Mouse (Mus musculus): ENCODE measurements around the gene Zfp653.

- TF ChIP-seq CTCF (conservative IDR thresholded peaks at IDR 0.05 in 1 of 2, IDR thresholded peaks at IDR 0.05 in 1 of 2; ENCODE audit: low read depth in 2 of 2, low read length in 2 of 2) (peak; percentile 41 to 90), MYC (IDR thresholded peaks at IDR 0.05; ENCODE audit: low read depth, low read length) (peak; percentile 92), ZNF384 (IDR thresholded peaks at IDR 0.05; ENCODE audit: low read depth, low read length) (peak; percentile 24; the same call in 1 of the 2 replicates), TCF12 (IDR thresholded peaks at IDR 0.05; ENCODE audit: low read depth, low read length) (peak; percentile 23; the same call in 1 of the 2 replicates), NELFE (IDR thresholded peaks at IDR 0.05; ENCODE audit: low read depth, low read length) (peak; percentile 47; the same call in 1 of the 2 replicates), ZKSCAN1 (IDR thresholded peaks at IDR 0.05; ENCODE audit: borderline replicate concordance, low read depth, low read length) (no peak), EP300 (IDR thresholded peaks at IDR 0.05; ENCODE audit: low read length) (no peak), ELF1 (IDR thresholded peaks at IDR 0.05; ENCODE audit: low read depth, low read length) (no peak), ZC3H11A (IDR thresholded peaks at IDR 0.05; ENCODE audit: low read depth, low read length) (no peak), E2F4 (IDR thresholded peaks at IDR 0.05; ENCODE audit: insufficient replicate concordance, low read depth, low read length) (no peak), POLR2A (IDR thresholded peaks at IDR 0.05; ENCODE audit: low read depth, low read length) (no peak), SMC3 (IDR thresholded peaks at IDR 0.05; ENCODE audit: low read depth, low read length) (peak; percentile 73), PAX5 (IDR thresholded peaks at IDR 0.05; ENCODE audit: low read length) (no peak)
Observed at GRCm38 (mm10) chr9:22117754-22118456, 46.7 kb upstream of the Zfp653 start.
